Mouse (Mus musculus) forebrain, embryonic 11.5 days (tissue): Measurements from ENCODE around the gene Sarnp. TPM values are rescaled to one million over a fixed set of nuclear protein-coding genes. Genes with fewer than 3 reads are reported as not detected.
A peak's percentile ranks its signal among the peaks of the same experiment; 100 is the strongest.

Experiments
- ATAC-seq: fragments of 200-750 bp; cut with Nextera tagmentation; replicated peaks from 2 replicates; pipeline ENCODE4 v1.8.0; 2017; ENCODE audit warnings: moderate TSS enrichment; ENCODE audit not compliant: low FRiP score
- DNase-seq: peaks from one replicate; pipeline ENCODE4 v3.0.0-alpha.2; 2017; ENCODE audit warnings: low spot score
- H3K27ac ChIP-seq: fragments of 300-500 bp; sonication (generic); 2 replicates; pipeline ENCODE4 v1.5.1; 2014; ENCODE audit warnings: low read depth, low read length
- H3K27me3 ChIP-seq: fragments of 300-500 bp; sonication (generic); 2 replicates; pipeline ENCODE4 v1.6.1; 2014; ENCODE audit warnings: mild to moderate bottlenecking, low read length, mixed read lengths; ENCODE audit not compliant: control insufficient read depth, insufficient read depth
- H3K36me3 ChIP-seq: fragments of 300-500 bp; sonication (generic); 2 replicates; pipeline ENCODE4 v1.6.1; 2014; ENCODE audit warnings: mild to moderate bottlenecking, low read length, moderate library complexity, mixed read lengths; ENCODE audit not compliant: control insufficient read depth, insufficient read depth
- H3K4me1 ChIP-seq: fragments of 300-500 bp; sonication (generic); replicated peaks from 2 replicates; pipeline ENCODE4 v1.6.1; 2014; ENCODE audit warnings: low read length, mixed read lengths; ENCODE audit not compliant: control insufficient read depth, insufficient read depth
- H3K4me2 ChIP-seq: fragments of 300-500 bp; sonication (generic); 2 replicates; pipeline ENCODE4 v1.6.1; 2014; ENCODE audit warnings: low read depth, mild to moderate bottlenecking, low read length, moderate library complexity, mixed read lengths; ENCODE audit not compliant: severe bottlenecking
- H3K4me3 ChIP-seq: fragments of 300-500 bp; sonication (generic); 2 replicates; pipeline ENCODE4 v1.5.1; 2014; ENCODE audit warnings: low read depth, low read length
- H3K9ac ChIP-seq: fragments of 300-500 bp; sonication (generic); 2 replicates; pipeline ENCODE4 v1.6.1; 2014; ENCODE audit warnings: low read length
- H3K9me3 ChIP-seq: fragments of 300-500 bp; sonication (generic); 2 replicates; pipeline ENCODE4 v1.6.1; 2016; ENCODE audit warnings: low read length, mixed read lengths; ENCODE audit not compliant: control insufficient read depth
- WGBS: fragments of 180-500 bp; shearing (Covaris S2); extraction: QIAGEN DNeasy Blood & Tissue Kit; methylation state at CpG from one replicate; pipeline ENCODE4 v1.1.7; 2014; 5-methylcytosine and 5-hydroxymethylcytosine counted together
- polyA plus RNA-seq: library from polyadenylated mRNA; unstranded; fragments of >200 nt; fragmentation: Nextera tagmentation; extraction: Ambion mirVana; gene quantifications from 2 replicates; pipeline ENCODE4 v1.2.1, GENCODE M21; 2014

Gene Sarnp
- polyA plus RNA-seq, 1 experiment from 2014 or later, result 284 TPM

DNA sequence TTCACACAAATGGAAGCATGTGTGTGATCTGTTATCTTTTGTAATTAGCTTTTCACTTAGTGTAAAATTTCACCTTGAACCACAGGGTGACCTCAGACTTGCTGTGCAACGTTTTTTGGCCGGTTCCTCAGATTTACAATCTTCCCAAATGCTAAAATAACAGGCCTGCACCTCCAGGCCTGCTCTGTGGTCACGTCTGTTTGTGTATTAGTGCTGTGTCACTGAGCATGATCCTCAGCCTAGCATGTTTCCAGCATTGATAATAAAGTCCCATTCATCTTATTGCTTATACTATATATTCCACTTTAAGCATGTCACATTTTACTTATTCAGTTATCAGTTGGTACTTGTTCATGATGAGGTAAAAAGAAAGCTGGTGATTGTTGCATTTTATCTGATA lies 33.2 kb downstream of the Sarnp start:
- ATAC-seq (no peak), DNase-seq (no peak)
- no peak overlapping the region for H3K9ac ChIP-seq
- H3K27me3 ChIP-seq, result no peaks in the 10 kb centered on the region
- H3K4me2 ChIP-seq, result no peak overlapping the region
- no peaks in the 10 kb centered on the region for H3K4me1 ChIP-seq
- 82% methylated on average over 3 of the region's 3 CpGs for WGBS
- no peak overlapping the region for H3K27ac ChIP-seq
- H3K36me3 ChIP-seq, result 0 out of 2 replicates have a peak, but pooled peaks cover 3% of the 10 kb centered on the region
- no peak overlapping the region for H3K4me3 ChIP-seq
- no peaks in the 10 kb centered on the region for H3K9me3 ChIP-seq

DNA sequence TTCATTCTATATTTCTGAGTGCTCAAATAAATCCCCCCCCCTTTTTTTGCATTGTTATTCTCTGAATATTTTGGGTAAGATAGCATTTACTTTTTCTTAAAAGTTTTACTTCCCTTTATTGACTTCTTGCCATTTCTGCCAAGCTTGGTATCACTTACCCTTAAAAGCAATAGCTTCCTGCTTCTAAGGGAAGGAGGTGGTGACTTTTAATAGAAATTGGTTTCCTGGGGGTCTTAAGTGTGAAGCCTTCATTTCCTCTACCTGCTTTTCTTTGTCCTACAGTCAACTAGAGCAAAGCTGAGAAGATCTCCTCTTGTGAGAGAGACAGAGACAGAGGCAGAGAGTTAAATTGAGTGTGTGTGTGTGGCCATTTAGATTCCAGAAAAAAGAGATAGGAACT lies 44.0 kb downstream of the Sarnp start:
- no peaks in the 10 kb centered on the region for H3K9me3 ChIP-seq
- ATAC-seq (no peak), DNase-seq (no peak)
- no peaks in the 10 kb centered on the region; the same call in 1 of the 2 replicates for H3K36me3 ChIP-seq
- H3K27me3 ChIP-seq, result no peaks in the 10 kb centered on the region
- H3K4me2 ChIP-seq, result no peak overlapping the region
- no peaks in the 10 kb centered on the region for H3K4me1 ChIP-seq
- no peak overlapping the region for H3K4me3 ChIP-seq
- H3K27ac ChIP-seq, result no peak overlapping the region
- H3K9ac ChIP-seq, result no peak overlapping the region

DNA sequence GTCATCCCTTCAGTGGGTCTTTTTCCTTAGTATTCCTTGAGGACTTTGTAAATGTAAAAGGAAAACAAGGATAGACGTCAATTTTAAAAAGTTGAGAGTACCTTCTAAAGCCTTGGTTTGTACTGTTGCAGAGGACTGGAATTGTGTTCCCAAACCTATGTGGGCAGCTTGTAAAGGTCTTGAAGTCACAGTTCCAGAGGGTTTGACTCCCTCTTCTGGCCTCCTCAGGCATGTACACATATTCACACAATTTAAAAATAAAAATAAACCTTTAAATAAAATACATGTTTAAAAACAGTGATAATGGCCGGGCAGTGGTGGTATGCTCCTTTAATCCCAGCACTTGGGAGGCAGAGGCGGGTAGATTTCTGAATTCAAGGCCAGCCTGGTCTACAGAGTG lies 48.9 kb downstream of the Sarnp start:
- Histone ChIP-seq H3K4me2 (no peak overlapping the region), H3K4me1 (no peaks in the 10 kb centered on the region), H3K4me3 (no peak overlapping the region), H3K27ac (no peak overlapping the region), H3K36me3 (peaks cover 2% of the 10 kb centered on the region; the same call in 1 of the 2 replicates), H3K9ac (no peak overlapping the region), H3K9me3 (no peaks in the 10 kb centered on the region), H3K27me3 (no peaks in the 10 kb centered on the region)
- ATAC-seq (no peak), DNase-seq (no peak)
- 88% methylated on average over 3 of the region's 3 CpGs for WGBS

DNA sequence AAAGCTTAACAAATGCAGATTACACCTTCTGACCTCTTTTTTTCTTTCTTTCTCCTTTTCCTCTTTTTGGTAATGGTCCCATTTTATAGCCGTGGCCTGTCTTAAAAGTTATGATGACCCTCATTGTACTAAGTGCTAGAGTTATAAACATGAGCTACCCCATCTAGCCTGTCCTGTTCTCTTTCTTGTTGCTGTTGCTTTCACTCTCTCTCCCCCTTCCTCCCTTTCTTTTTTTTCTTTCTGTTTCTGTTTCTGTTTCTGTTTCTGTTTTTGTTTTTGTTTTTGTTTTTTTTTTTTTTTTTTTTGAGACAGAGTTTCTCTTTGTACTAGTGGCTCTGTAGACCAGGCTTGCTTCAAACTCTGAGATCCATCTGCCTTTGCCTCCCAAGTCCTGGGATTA lies 49.4 kb downstream of the Sarnp start:
- Histone ChIP-seq H3K4me3 (no peak overlapping the region), H3K36me3 (peaks cover 2% of the 10 kb centered on the region; the same call in 1 of the 2 replicates), H3K4me1 (no peaks in the 10 kb centered on the region), H3K4me2 (no peak overlapping the region), H3K9ac (no peak overlapping the region), H3K27ac (no peak overlapping the region), H3K27me3 (no peaks in the 10 kb centered on the region), H3K9me3 (no peaks in the 10 kb centered on the region)
- no peak for ATAC-seq
- DNase-seq, result no peak
- WGBS, result 93% methylated on average over 1 of the region's 1 CpGs

DNA sequence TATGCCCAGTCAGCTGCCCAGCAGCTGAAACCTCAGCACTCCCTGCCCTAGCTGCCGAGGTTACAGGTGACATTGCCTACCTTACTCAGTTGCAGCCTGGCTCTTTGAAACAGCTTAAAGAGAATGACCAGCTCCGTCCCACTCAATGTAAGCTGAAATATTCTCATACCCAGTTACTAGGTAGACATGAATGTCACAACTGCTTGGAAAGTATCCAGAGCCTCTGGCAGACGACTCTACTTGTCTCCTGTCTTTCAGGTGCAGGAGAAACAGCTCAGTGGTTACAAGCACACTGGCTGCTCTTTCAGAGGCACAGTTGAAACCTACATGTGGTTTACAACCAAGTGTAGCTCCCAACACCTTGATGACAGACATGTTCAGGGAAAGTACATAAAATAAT lies 53.2 kb downstream of the Sarnp start:
- Histone ChIP-seq H3K27ac (no peak overlapping the region), H3K27me3 (no peaks in the 10 kb centered on the region), H3K4me1 (no peaks in the 10 kb centered on the region), H3K36me3 (peaks cover 6% of the 10 kb centered on the region; the same call in 1 of the 2 replicates), H3K4me2 (no peak overlapping the region), H3K4me3 (no peak overlapping the region), H3K9ac (no peak overlapping the region), H3K9me3 (no peaks in the 10 kb centered on the region)
- ATAC-seq (no peak), DNase-seq (no peak)
- WGBS, result 88% methylated on average over 3 of the region's 3 CpGs

DNA sequence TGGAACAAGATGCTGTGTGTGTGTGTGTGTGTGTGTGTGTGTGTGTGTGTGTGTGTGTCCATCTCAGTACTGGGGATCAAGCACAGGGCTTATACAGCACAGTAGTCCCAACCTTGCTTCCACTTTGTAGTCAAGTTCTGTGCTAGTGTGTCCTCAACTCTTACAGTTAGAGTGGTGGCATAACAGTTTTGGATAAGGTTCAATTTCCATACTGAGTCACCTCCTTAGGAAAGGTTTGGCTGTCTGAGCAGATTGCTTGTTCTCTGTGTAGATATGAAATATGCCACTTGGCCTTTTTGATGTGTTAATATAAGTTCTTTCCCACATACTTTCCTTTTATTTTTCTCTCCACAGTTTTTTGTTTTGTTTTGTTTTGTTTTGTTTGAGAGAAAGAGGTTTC lies 61.2 kb downstream of the Sarnp start:
- Histone ChIP-seq H3K4me2 (no peak overlapping the region), H3K9me3 (no peaks in the 10 kb centered on the region), H3K36me3 (no peaks in the 10 kb centered on the region; the same call in 1 of the 2 replicates), H3K4me1 (no peaks in the 10 kb centered on the region), H3K27me3 (no peaks in the 10 kb centered on the region), H3K27ac (no peak overlapping the region), H3K9ac (no peak overlapping the region), H3K4me3 (no peak overlapping the region)
- DNase-seq (no peak), ATAC-seq (no peak)

DNA sequence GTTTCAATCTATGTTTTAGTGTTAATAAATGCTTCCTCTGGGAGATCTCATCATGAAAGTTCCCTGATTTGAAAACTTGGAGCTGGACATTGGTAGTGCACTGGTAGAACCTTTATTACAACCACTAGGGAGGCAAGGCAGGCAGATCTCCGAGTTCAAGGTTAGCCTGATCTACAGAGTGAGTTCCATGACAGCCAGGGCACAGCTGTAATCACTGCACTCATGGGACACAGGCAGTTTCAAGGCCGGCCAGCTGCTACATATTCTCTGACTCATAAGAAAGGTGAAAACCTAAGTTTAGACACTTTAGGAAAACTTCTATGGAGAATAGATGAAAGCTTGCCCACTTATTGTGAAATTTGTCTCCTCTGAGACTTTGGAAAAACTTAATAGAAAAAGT lies 61.7 kb downstream of the Sarnp start:
- Histone ChIP-seq H3K36me3 (no peaks in the 10 kb centered on the region; the same call in 1 of the 2 replicates), H3K9ac (no peak overlapping the region), H3K27me3 (no peaks in the 10 kb centered on the region), H3K4me2 (no peak overlapping the region), H3K4me1 (no peaks in the 10 kb centered on the region), H3K9me3 (no peaks in the 10 kb centered on the region), H3K4me3 (no peak overlapping the region), H3K27ac (no peak overlapping the region)
- ATAC-seq, result no peak
- no peak for DNase-seq
- 92% methylated on average over 2 of the region's 2 CpGs for WGBS

DNA sequence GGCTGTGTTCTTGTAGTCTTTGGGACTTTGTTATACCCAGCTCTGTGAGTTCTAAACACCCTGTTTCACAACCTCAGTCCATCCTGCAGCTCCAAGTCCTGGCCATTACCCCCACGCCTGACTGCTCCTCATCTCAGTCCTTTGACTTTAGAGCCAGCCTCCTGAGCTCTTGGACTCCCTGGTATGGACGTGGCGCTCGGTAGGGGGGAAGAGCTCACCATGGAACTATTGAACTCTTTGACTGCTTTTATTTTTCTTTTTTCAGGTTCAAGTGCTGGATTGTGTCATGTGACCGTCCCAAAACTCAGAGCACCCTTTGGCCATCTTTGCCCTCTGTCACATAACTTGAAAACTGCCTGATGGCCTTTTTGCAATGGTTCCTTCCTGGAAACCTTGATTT lies 64.9 kb downstream of the Sarnp start:
- no peaks in the 10 kb centered on the region for H3K9me3 ChIP-seq
- 83% methylated on average over 5 of the region's 5 CpGs for WGBS
- no peaks in the 10 kb centered on the region for H3K4me1 ChIP-seq
- no peaks in the 10 kb centered on the region for H3K27me3 ChIP-seq
- DNase-seq, result no peak
- H3K4me3 ChIP-seq, result no peak overlapping the region
- no peak overlapping the region for H3K9ac ChIP-seq
- no peaks in the 10 kb centered on the region; the same call in 1 of the 2 replicates for H3K36me3 ChIP-seq
- H3K4me2 ChIP-seq, result no peak overlapping the region
- ATAC-seq, result no peak
- no peak overlapping the region for H3K27ac ChIP-seq

DNA sequence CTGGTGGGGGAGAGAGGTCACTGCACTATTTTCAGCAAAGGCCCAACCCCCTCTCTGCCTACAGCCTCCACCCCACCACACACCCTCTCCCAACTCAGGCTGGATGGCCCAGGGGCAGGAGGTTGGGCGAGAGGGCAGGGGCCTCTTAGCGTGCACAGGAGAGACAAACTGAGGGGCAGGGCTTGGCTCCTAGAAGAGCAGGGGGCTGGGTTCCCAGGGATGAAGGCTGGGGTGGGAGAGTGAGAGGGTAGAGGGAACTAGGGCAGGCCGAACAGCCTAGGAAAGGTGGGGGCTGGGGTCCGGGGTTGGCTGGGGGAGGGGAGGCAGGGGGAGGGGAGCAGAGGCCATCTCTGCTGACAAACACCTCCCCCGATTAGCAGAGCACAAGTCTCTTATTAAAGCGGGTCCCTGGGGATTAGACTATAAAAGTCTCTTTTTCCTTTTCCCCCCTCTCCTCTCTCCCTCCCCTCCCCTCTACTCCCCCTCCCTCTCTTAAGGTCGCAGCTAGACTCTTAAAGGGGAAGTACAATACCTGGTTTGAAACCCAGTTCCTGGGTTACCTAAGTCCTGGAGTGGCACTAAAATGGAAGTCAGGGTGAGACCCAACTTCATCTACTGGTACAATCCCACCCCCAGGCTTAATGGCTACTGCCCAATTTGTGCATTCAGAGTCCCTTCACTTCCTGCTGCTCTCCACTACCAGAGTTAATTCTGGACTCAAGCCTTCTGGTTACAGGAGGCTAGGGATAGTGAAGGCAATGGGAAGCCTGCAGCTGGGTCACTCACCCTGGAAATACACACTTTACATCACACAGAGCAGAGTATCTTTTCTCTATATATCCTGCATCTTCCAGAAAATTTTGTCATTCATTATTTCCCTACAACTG lies 72.1 kb downstream of the Sarnp start:
- Histone ChIP-seq H3K4me2 (peak overlapping the region; percentile 87), H3K27ac (peak overlapping the region; percentile 84), H3K36me3 (no peaks in the 10 kb centered on the region; the same call in 1 of the 2 replicates), H3K9me3 (no peaks in the 10 kb centered on the region), H3K27me3 (no peaks in the 10 kb centered on the region), H3K9ac (peak overlapping the region; percentile 60), H3K4me1 (peaks cover 15% of the 10 kb centered on the region), H3K4me3 (peak overlapping the region; percentile 79)
- WGBS, result 0% methylated on average over 7 of the region's 7 CpGs
- DNase-seq (peak; percentile 85), ATAC-seq (peak; percentile 68)
